Mouse (Mus musculus) layer of hippocampus, postnatal 36 days (tissue): ENCODE data around the gene Oxnad1. TPM values are rescaled to one million over a fixed set of nuclear protein-coding genes. Genes with fewer than 3 reads are reported as not detected.
A peak's percentile ranks its signal among the peaks of the same experiment; 100 is the strongest.
"Not testable (repeated sequence)": the region's sequence is repeated elsewhere in the genome, so short reads cannot be mapped to it uniquely, and the experiment has no call there.

Source experiments
- DNase-seq, 2 experiments: peaks; one replicate each; pipeline ENCODE4 v3.0.0; 2022
- total RNA-seq, 2 experiments: library from RNA; stranded (reverse); gene quantifications; 2 replicates each; pipeline ENCODE4 v1.2.3; 2021

Gene Oxnad1
- total RNA-seq = 10 to 100 TPM; 14.3 to 19.2 TPM

- DNase-seq = no peak
Observed at GRCm38 (mm10) chr14:32084761-32085485, at the start of gene Oxnad1. TSS of gene Oxnad1 (plus strand) at chr14:32085374.

GRCm38 (mm10) chr14:32036482-32036881 is 48.7 kb upstream of the Oxnad1 start:
- DNase-seq = no peak

- no peak for DNase-seq
Observed at GRCm38 (mm10) chr14:32037661-32038252, 47.4 kb upstream of the Oxnad1 start.

GRCm38 (mm10) chr14:32042108-32042507 is 43.1 kb upstream of the Oxnad1 start:
- no peak for DNase-seq

- DNase-seq = no peak
Observed at GRCm38 (mm10) chr14:32046357-32046756, 38.8 kb upstream of the Oxnad1 start.

GRCm38 (mm10) chr14:32050171-32050570 is 35.0 kb upstream of the Oxnad1 start:
- no peak for DNase-seq

- no peak for DNase-seq
Observed at GRCm38 (mm10) chr14:32053895-32054294, 31.3 kb upstream of the Oxnad1 start.

- no peak for DNase-seq
Observed at GRCm38 (mm10) chr14:32054788-32055187, 30.4 kb upstream of the Oxnad1 start.

- no peak for DNase-seq
Observed at GRCm38 (mm10) chr14:32055781-32056180, 29.4 kb upstream of the Oxnad1 start.

GRCm38 (mm10) chr14:32056675-32057074 is 28.5 kb upstream of the Oxnad1 start:
- no peak for DNase-seq

GRCm38 (mm10) chr14:32057664-32058063 is 27.5 kb upstream of the Oxnad1 start:
- DNase-seq = no peak

GRCm38 (mm10) chr14:32061398-32061797 is 23.8 kb upstream of the Oxnad1 start:
- no peak for DNase-seq

- no peak for DNase-seq
Observed at GRCm38 (mm10) chr14:32072807-32073206, 12.4 kb upstream of the Oxnad1 start.

- peak; percentile 45 to 60 for DNase-seq
Observed at GRCm38 (mm10) chr14:32073211-32073685, 11.9 kb upstream of the Oxnad1 start.

- DNase-seq = no peak
Observed at GRCm38 (mm10) chr14:32073901-32074300, 11.3 kb upstream of the Oxnad1 start.

- peak; percentile 35 to 45 for DNase-seq
Observed at GRCm38 (mm10) chr14:32076896-32077575, 8.1 kb upstream of the Oxnad1 start.

- DNase-seq = no peak
Observed at GRCm38 (mm10) chr14:32081026-32081425, 4.1 kb upstream of the Oxnad1 start.

GRCm38 (mm10) chr14:32082891-32083290 is 2.3 kb upstream of the Oxnad1 start:
- no peak for DNase-seq

- DNase-seq = no peak
Observed at GRCm38 (mm10) chr14:32083466-32083865, 1.7 kb upstream of the Oxnad1 start.

GRCm38 (mm10) chr14:32085486-32086201 is 470 bp downstream of the Oxnad1 start, which contains the start of gene Dph3:
TSS of gene Dph3 (minus strand) at chr14:32085729.
- peak; percentile 99 for DNase-seq

- no peak for DNase-seq
Observed at GRCm38 (mm10) chr14:32086226-32086625, 1.1 kb downstream of the Oxnad1 start.

GRCm38 (mm10) chr14:32087584-32088248 is 2.5 kb downstream of the Oxnad1 start:
- not testable (repeated sequence) for DNase-seq
